Mouse (Mus musculus): ENCODE results near the gene Gm4491. TPM values are rescaled to one million over a fixed set of nuclear protein-coding genes. Genes with fewer than 3 reads are reported as not detected.
A peak's percentile ranks its signal among the peaks of the same experiment; 100 is the strongest.

Gm4491 gene
- not detected in 2 replicates for polyA plus RNA-seq (2015; fragmentation: Nextera tagmentation; extraction: Ambion mirVana)

DNA sequence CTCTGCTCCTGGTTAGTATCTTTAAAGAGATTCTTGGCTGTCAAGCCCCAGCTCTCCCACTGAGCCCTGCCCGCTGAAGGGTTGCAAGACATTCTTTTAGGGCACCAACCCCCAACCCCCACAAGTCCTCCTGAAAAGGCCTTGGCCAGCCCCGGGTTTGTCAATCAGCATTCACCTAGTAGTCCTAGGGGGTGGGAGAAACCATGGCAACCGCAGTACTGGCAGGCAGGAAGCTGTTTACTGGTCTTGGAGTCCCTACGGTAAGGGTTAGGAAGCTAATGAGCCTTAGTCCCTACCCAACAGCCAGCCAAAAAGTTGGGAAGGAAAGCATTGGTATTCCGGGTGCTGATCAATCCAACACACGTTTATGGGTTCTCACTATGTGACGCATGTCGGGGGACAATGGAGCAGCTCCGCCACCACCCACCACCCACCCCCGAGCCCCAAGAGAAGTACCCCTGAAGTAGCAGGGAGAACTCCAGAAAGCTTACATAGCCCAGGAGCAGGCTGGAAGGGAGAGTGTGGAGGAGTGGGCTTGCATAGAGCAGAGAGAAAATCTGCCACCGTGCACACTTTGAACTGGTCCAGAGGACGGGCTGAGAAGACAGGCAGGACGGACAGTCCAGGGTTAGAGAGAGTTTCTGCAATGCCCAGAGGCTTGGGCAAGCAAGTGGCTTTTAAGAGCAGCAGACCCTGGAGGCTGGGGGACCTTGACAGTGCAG lies at the start of gene Gm4491:
Gene Gm4491, minus strand, starts transcription at position 61 of the 722 bp plus-strand sequence.
- H3K9ac ChIP-seq (replicated peaks; ENCODE audit: low read depth), result no peak within 1 kb of the TSS
- no peaks in the 10 kb centered on the region for H3K9me3 ChIP-seq (ENCODE audit: low read length)
- H3K27me3 ChIP-seq (replicated peaks; ENCODE audit: insufficient read depth, low read length), result no peaks in the 10 kb centered on the region
- no peak within 1 kb of the TSS for H3K4me2 ChIP-seq (replicated peaks; ENCODE audit: low read depth, low read length)
- WGBS, result 28% methylated on average over 13 of the region's 13 CpGs
- no peak within 1 kb of the TSS for H3K27ac ChIP-seq (ENCODE audit: low read length)
- no peaks in the 10 kb centered on the region for H3K4me1 ChIP-seq (ENCODE audit: insufficient read depth, low read depth, low read length)
- DNase-seq (ENCODE audit: low spot score), result no peak
- no peak within 1 kb of the TSS for H3K4me3 ChIP-seq (ENCODE audit: low read depth, low read length)
- H3K36me3 ChIP-seq (ENCODE audit: insufficient read depth, low read length), result no peaks in the 10 kb centered on the region
- TF ChIP-seq CTCF (IDR thresholded peaks at IDR 0.05) (no peak), EP300 (IDR thresholded peaks at IDR 0.05) (no peak)
- no peak for ATAC-seq

DNA sequence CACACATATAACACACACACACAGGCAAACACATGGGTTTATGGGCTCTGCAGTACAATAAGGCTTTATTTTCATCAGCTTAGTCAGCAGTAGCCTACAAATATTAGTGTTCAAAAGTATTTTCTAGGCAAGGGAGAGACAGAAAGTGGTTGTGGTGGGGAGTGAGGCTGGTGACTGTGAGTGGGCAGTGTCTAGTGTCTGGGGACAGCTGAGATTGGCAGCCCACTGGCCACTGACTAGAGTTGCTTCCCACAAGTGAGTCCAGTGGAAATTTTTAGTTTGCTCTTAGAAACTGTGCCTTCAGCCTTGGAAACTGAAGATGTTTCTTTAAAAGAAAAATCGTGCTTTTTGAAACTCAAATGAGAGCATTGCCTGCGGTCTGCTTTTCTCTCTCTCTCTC lies 46.1 kb upstream of the Gm4491 start:
- H3K27me3 ChIP-seq (replicated peaks; ENCODE audit: insufficient read depth, low read length), result no peaks in the 10 kb centered on the region
- no peaks in the 10 kb centered on the region for H3K36me3 ChIP-seq (ENCODE audit: insufficient read depth, low read length)
- no peak overlapping the region for H3K27ac ChIP-seq (ENCODE audit: low read length)
- TF ChIP-seq EP300 (IDR thresholded peaks at IDR 0.05), result no peak
- no peak for TF ChIP-seq CTCF (IDR thresholded peaks at IDR 0.05)
- H3K9me3 ChIP-seq (ENCODE audit: low read length), result no peaks in the 10 kb centered on the region
- no peak overlapping the region for H3K9ac ChIP-seq (replicated peaks; ENCODE audit: low read depth)
- ATAC-seq (no peak), DNase-seq (ENCODE audit: low spot score) (no peak)
- no peaks in the 10 kb centered on the region for H3K4me1 ChIP-seq (ENCODE audit: insufficient read depth, low read depth, low read length)
- no peak overlapping the region for H3K4me3 ChIP-seq (ENCODE audit: low read depth, low read length)
- no peak overlapping the region for H3K4me2 ChIP-seq (replicated peaks; ENCODE audit: low read depth, low read length)
- WGBS, result 24% methylated on average over 2 of the region's 2 CpGs

DNA sequence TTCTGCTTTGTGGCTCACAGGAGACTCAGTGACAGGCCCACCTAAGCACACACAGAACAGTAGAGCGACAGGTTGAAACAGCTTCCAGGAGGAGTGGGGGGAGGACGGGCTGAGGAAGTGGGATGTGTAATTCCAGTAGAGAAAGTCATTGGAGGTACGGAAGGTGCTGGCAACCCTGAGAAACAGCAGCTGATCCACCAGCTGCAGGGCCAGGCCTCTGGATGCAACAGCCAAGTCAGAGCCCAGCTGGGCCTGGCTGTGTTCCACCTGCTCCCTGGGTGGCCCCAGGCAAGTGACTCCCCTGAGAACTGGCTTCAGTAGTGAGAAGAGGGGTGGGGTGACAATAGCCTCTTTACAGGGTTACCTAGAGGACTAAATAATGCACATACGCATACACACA lies 45.5 kb upstream of the Gm4491 start:
- 59% methylated on average over 4 of the region's 4 CpGs for WGBS
- ATAC-seq (no peak), DNase-seq (ENCODE audit: low spot score) (no peak)
- no peak overlapping the region for H3K4me2 ChIP-seq (replicated peaks; ENCODE audit: low read depth, low read length)
- TF ChIP-seq EP300 (IDR thresholded peaks at IDR 0.05) (no peak), CTCF (IDR thresholded peaks at IDR 0.05) (no peak)
- H3K4me3 ChIP-seq (ENCODE audit: low read depth, low read length), result no peak overlapping the region
- H3K27me3 ChIP-seq (replicated peaks; ENCODE audit: insufficient read depth, low read length), result no peaks in the 10 kb centered on the region
- no peak overlapping the region for H3K9ac ChIP-seq (replicated peaks; ENCODE audit: low read depth)
- H3K27ac ChIP-seq (ENCODE audit: low read length), result no peak overlapping the region
- no peaks in the 10 kb centered on the region for H3K4me1 ChIP-seq (ENCODE audit: insufficient read depth, low read depth, low read length)
- H3K9me3 ChIP-seq (ENCODE audit: low read length), result no peaks in the 10 kb centered on the region
- H3K36me3 ChIP-seq (ENCODE audit: insufficient read depth, low read length), result no peaks in the 10 kb centered on the region

DNA sequence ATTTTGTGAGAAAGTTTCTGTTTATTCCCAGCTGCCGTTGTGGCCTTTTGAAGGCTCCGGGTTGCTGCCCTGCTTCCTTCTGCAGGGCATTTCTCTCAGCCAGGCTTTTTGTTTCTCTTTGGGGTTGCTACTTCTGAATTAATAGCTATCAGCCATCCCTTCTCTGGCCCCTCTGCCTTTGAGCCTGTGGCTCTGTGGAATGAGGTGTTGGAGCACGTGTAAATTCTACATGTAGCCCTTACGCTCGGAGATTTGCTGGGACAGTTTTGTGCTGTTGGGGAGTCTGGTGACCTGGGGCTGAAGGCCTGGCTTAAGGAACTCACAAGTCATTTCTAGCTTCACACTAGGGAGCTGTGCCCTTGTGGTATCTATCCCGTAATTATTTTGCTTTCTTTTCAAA lies 39.2 kb upstream of the Gm4491 start:
- Histone ChIP-seq H3K9ac (replicated peaks; ENCODE audit: low read depth) (no peak overlapping the region), H3K4me1 (ENCODE audit: insufficient read depth, low read depth, low read length) (no peaks in the 10 kb centered on the region), H3K4me2 (replicated peaks; ENCODE audit: low read depth, low read length) (no peak overlapping the region), H3K27me3 (replicated peaks; ENCODE audit: insufficient read depth, low read length) (no peaks in the 10 kb centered on the region), H3K4me3 (ENCODE audit: low read depth, low read length) (no peak overlapping the region), H3K36me3 (ENCODE audit: insufficient read depth, low read length) (no peaks in the 10 kb centered on the region), H3K27ac (ENCODE audit: low read length) (no peak overlapping the region), H3K9me3 (ENCODE audit: low read length) (no peaks in the 10 kb centered on the region)
- DNase-seq (ENCODE audit: low spot score) (no peak), ATAC-seq (no peak)
- no peak for TF ChIP-seq EP300 (IDR thresholded peaks at IDR 0.05)
- TF ChIP-seq CTCF (IDR thresholded peaks at IDR 0.05), result no peak
- 33% methylated on average over 6 of the region's 6 CpGs for WGBS

DNA sequence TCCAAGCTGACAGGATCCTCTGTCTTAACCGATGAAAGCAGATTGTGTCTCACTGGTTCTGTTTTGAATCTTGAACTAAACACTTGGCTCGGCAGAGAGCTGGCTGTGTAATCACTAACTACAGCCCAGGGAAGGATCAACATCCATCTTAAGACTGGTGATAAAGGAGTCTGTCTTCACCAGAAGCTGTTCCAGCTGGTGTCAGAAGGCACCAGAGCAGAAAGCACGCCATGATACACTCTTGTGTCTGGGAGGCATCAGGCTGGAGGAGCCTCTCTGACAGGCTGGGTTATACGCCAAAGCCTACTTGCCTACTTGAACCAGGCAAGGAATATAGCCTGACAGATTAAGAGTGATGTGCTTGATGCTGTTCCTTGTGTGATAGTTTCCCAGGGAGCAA lies 30.1 kb upstream of the Gm4491 start:
- H3K9ac ChIP-seq (replicated peaks; ENCODE audit: low read depth), result no peak overlapping the region
- H3K4me3 ChIP-seq (ENCODE audit: low read depth, low read length), result no peak overlapping the region
- no peak overlapping the region for H3K27ac ChIP-seq (ENCODE audit: low read length)
- H3K4me2 ChIP-seq (replicated peaks; ENCODE audit: low read depth, low read length), result no peak overlapping the region
- H3K4me1 ChIP-seq (ENCODE audit: insufficient read depth, low read depth, low read length), result no peaks in the 10 kb centered on the region
- no peak for ATAC-seq
- no peaks in the 10 kb centered on the region for H3K9me3 ChIP-seq (ENCODE audit: low read length)
- H3K27me3 ChIP-seq (replicated peaks; ENCODE audit: insufficient read depth, low read length), result no peaks in the 10 kb centered on the region
- TF ChIP-seq EP300 (IDR thresholded peaks at IDR 0.05) (no peak), CTCF (IDR thresholded peaks at IDR 0.05) (no peak)
- WGBS, result 26% methylated on average over 4 of the region's 4 CpGs
- no peaks in the 10 kb centered on the region for H3K36me3 ChIP-seq (ENCODE audit: insufficient read depth, low read length)
- no peak for DNase-seq (ENCODE audit: low spot score)

DNA sequence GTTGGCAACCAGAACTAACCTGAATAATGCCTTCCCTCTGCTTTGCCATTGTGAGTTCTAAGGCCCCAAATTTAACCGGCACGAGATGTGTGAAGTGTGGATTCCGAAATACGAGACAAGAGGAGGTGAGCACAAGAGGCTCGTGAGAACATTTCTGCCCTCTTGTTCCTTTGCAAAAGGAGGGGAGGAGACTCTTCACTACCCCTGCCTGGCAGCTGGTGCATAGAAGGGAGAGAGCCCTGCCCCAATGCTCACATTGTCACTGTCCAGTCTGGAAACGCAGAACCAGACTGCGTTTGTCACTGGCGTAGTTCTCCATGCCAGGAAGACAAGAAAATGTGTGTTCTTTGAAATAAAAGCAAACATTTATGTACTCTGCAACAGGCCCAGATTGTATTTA lies 19.6 kb upstream of the Gm4491 start:
- peak; percentile 37 for DNase-seq (ENCODE audit: low spot score)
- 55% methylated on average over 8 of the region's 8 CpGs for WGBS
- TF ChIP-seq CTCF (IDR thresholded peaks at IDR 0.05) (no peak), EP300 (IDR thresholded peaks at IDR 0.05) (peak; percentile 37; the same call in 1 of the 2 replicates)
- ATAC-seq, result peak; percentile 46; the same call in 1 of the 2 replicates
- Histone ChIP-seq H3K27ac (ENCODE audit: low read length) (no peak overlapping the region), H3K4me3 (ENCODE audit: low read depth, low read length) (no peak overlapping the region), H3K27me3 (replicated peaks; ENCODE audit: insufficient read depth, low read length) (peaks cover 13% of the 10 kb centered on the region; the same call in 1 of the 2 replicates), H3K9me3 (ENCODE audit: low read length) (no peaks in the 10 kb centered on the region), H3K9ac (replicated peaks; ENCODE audit: low read depth) (no peak overlapping the region), H3K4me2 (replicated peaks; ENCODE audit: low read depth, low read length) (no peak overlapping the region), H3K36me3 (ENCODE audit: insufficient read depth, low read length) (no peaks in the 10 kb centered on the region), H3K4me1 (ENCODE audit: insufficient read depth, low read depth, low read length) (no peaks in the 10 kb centered on the region)
